Mouse (Mus musculus) intestine, embryonic 14.5 days (tissue): ENCODE results near the gene Dctpp1. TPM values are rescaled to one million over a fixed set of nuclear protein-coding genes. Genes with fewer than 3 reads are reported as not detected.

ENCODE experiments used
- ATAC-seq: fragments of 200-750 bp; cut with Nextera tagmentation; replicated peaks from 2 replicates; pipeline ENCODE4 v1.8.0; 2017; ENCODE audit warnings: low read depth, moderate number of reproducible peaks, moderate TSS enrichment, moderate library complexity; ENCODE audit not compliant: low FRiP score, low TSS enrichment
- DNase-seq: peaks from one replicate; pipeline ENCODE4 v3.0.0-alpha.2; 2018; ENCODE audit warnings: low spot score
- H3K27ac ChIP-seq: fragments of 300-500 bp; sonication (generic); 2 replicates; pipeline ENCODE4 v1.5.1; 2014; ENCODE audit warnings: low read depth, mild to moderate bottlenecking, control low read depth
- H3K27me3 ChIP-seq: fragments of 300-500 bp; sonication (generic); replicated peaks from 2 replicates; pipeline ENCODE4 v1.6.1; 2014; ENCODE audit warnings: low read length, control low read depth; ENCODE audit not compliant: control insufficient read depth, insufficient read depth
- H3K36me3 ChIP-seq: fragments of 300-500 bp; sonication (generic); 2 replicates; pipeline ENCODE4 v1.6.1; 2014; ENCODE audit warnings: low read length, control low read depth; ENCODE audit not compliant: control insufficient read depth, insufficient read depth
- H3K4me1 ChIP-seq: fragments of 300-500 bp; sonication (generic); replicated peaks from 2 replicates; pipeline ENCODE4 v1.6.1; 2014; ENCODE audit warnings: low read length, control low read depth, mixed read lengths; ENCODE audit not compliant: control insufficient read depth, insufficient read depth
- H3K4me2 ChIP-seq: fragments of 300-500 bp; sonication (generic); 2 replicates; pipeline ENCODE4 v1.6.1; 2014; ENCODE audit warnings: low read length
- H3K4me3 ChIP-seq: fragments of 300-500 bp; sonication (generic); 2 replicates; pipeline ENCODE4 v1.5.1; 2014; ENCODE audit warnings: low read depth, low read length, control low read depth, mixed read lengths
- H3K9ac ChIP-seq: fragments of 300-500 bp; sonication (generic); 2 replicates; pipeline ENCODE4 v1.6.1; 2014; ENCODE audit warnings: mild to moderate bottlenecking, low read length
- H3K9me3 ChIP-seq: fragments of 300-500 bp; sonication (generic); 2 replicates; pipeline ENCODE4 v1.6.1; 2016; ENCODE audit warnings: low read length, control low read depth; ENCODE audit not compliant: control insufficient read depth
- WGBS: fragments of 180-500 bp; shearing (Covaris S2); extraction: QIAGEN DNeasy Blood & Tissue Kit; methylation state at CpG from one replicate; pipeline ENCODE4 v1.1.7; 2014; 5-methylcytosine and 5-hydroxymethylcytosine counted together
- polyA plus RNA-seq: library from polyadenylated mRNA; unstranded; fragments of >200 nt; fragmentation: Nextera tagmentation; extraction: Ambion mirVana; gene quantifications from 2 replicates; pipeline ENCODE4 v1.2.1, GENCODE M21; 2014

The Dctpp1 gene
- polyA plus RNA-seq, 1 experiment from 2014 or later = 305 TPM

GRCm38 (mm10) chr7:127231826-127232621 is 28.5 kb downstream of the Dctpp1 start:
- WGBS = 8% methylated on average over 20 of the region's 20 CpGs
- H3K36me3 ChIP-seq = peaks cover 37% of the 10 kb centered on the region
- ATAC-seq (no peak), DNase-seq (no peak)
- peak overlapping the region; percentile 85 for H3K4me2 ChIP-seq
- no peaks in the 10 kb centered on the region for H3K9me3 ChIP-seq
- H3K4me1 ChIP-seq = peaks cover 18% of the 10 kb centered on the region
- peak overlapping the region; percentile 78 for H3K4me3 ChIP-seq
- no peaks in the 10 kb centered on the region for H3K27me3 ChIP-seq
- H3K27ac ChIP-seq = peak overlapping the region; percentile 98
- H3K9ac ChIP-seq = peak overlapping the region; percentile 90

- H3K4me1 ChIP-seq = peaks cover 18% of the 10 kb centered on the region
- no peaks in the 10 kb centered on the region for H3K9me3 ChIP-seq
- H3K9ac ChIP-seq = peak overlapping the region; percentile 90
- H3K36me3 ChIP-seq = peaks cover 30% of the 10 kb centered on the region
- no peaks in the 10 kb centered on the region for H3K27me3 ChIP-seq
- 51% methylated on average over 3 of the region's 3 CpGs for WGBS
- H3K4me2 ChIP-seq = peak overlapping the region; percentile 85
- DNase-seq (no peak), ATAC-seq (no peak)
- H3K27ac ChIP-seq = no peak overlapping the region
- peak overlapping the region; percentile 78 for H3K4me3 ChIP-seq
Observed at GRCm38 (mm10) chr7:127231376-127231775, 29.1 kb downstream of the Dctpp1 start.

- peaks cover 14% of the 10 kb centered on the region; the same call in 1 of the 2 replicates for H3K36me3 ChIP-seq
- H3K9me3 ChIP-seq = no peaks in the 10 kb centered on the region
- no peak overlapping the region for H3K4me2 ChIP-seq
- WGBS = 69% methylated on average over 4 of the region's 4 CpGs
- no peak overlapping the region for H3K4me3 ChIP-seq
- H3K4me1 ChIP-seq = peaks cover 11% of the 10 kb centered on the region
- ATAC-seq (no peak), DNase-seq (peak; percentile 87)
- no peak overlapping the region for H3K9ac ChIP-seq
- no peaks in the 10 kb centered on the region for H3K27me3 ChIP-seq
- H3K27ac ChIP-seq = no peak overlapping the region
Observed at GRCm38 (mm10) chr7:127228615-127229303, 31.8 kb downstream of the Dctpp1 start.

- Histone ChIP-seq H3K9me3 (no peaks in the 10 kb centered on the region), H3K27me3 (no peaks in the 10 kb centered on the region), H3K4me1 (no peaks in the 10 kb centered on the region), H3K4me3 (no peak overlapping the region), H3K4me2 (no peak overlapping the region), H3K9ac (no peak overlapping the region), H3K27ac (no peak overlapping the region), H3K36me3 (peaks cover 7% of the 10 kb centered on the region; the same call in 1 of the 2 replicates)
- WGBS = 75% methylated on average over 11 of the region's 11 CpGs
- DNase-seq (no peak), ATAC-seq (no peak)
Observed at GRCm38 (mm10) chr7:127225147-127225995, 35.1 kb downstream of the Dctpp1 start.

GRCm38 (mm10) chr7:127224616-127225015 is 35.9 kb downstream of the Dctpp1 start:
- H3K27ac ChIP-seq = no peak overlapping the region
- no peaks in the 10 kb centered on the region for H3K9me3 ChIP-seq
- H3K4me3 ChIP-seq = no peak overlapping the region
- DNase-seq (no peak), ATAC-seq (no peak)
- WGBS = 93% methylated on average over 6 of the region's 6 CpGs
- no peak overlapping the region for H3K9ac ChIP-seq
- no peak overlapping the region for H3K4me2 ChIP-seq
- H3K36me3 ChIP-seq = peaks cover 6% of the 10 kb centered on the region; the same call in 1 of the 2 replicates
- no peaks in the 10 kb centered on the region for H3K4me1 ChIP-seq
- H3K27me3 ChIP-seq = no peaks in the 10 kb centered on the region

- H3K4me3 ChIP-seq = no peak overlapping the region
- DNase-seq = no peak
- no peak for ATAC-seq
- no peaks in the 10 kb centered on the region for H3K36me3 ChIP-seq
- no peak overlapping the region for H3K27ac ChIP-seq
- H3K9me3 ChIP-seq = no peaks in the 10 kb centered on the region
- no peaks in the 10 kb centered on the region for H3K4me1 ChIP-seq
- no peak overlapping the region for H3K9ac ChIP-seq
- H3K4me2 ChIP-seq = no peak overlapping the region
- 70% methylated on average over 6 of the region's 6 CpGs for WGBS
- no peaks in the 10 kb centered on the region for H3K27me3 ChIP-seq
Observed at GRCm38 (mm10) chr7:127223515-127224478, 36.7 kb downstream of the Dctpp1 start.

- 94% methylated on average over 3 of the region's 3 CpGs for WGBS
- H3K36me3 ChIP-seq = no peaks in the 10 kb centered on the region
- no peak overlapping the region for H3K4me2 ChIP-seq
- ATAC-seq (no peak), DNase-seq (no peak)
- H3K4me1 ChIP-seq = no peaks in the 10 kb centered on the region
- H3K9ac ChIP-seq = no peak overlapping the region
- no peak overlapping the region for H3K27ac ChIP-seq
- no peaks in the 10 kb centered on the region for H3K27me3 ChIP-seq
- H3K9me3 ChIP-seq = no peaks in the 10 kb centered on the region
- no peak overlapping the region for H3K4me3 ChIP-seq
Observed at GRCm38 (mm10) chr7:127223106-127223505, 37.4 kb downstream of the Dctpp1 start.
